Mouse (Mus musculus) liver, embryonic 16.5 days (tissue): Measurements from ENCODE around the gene Ubl5. TPM values are rescaled to one million over a fixed set of nuclear protein-coding genes. Genes with fewer than 3 reads are reported as not detected.
A peak's percentile ranks its signal among the peaks of the same experiment; 100 is the strongest.

Source experiments
- ATAC-seq: fragments of 200-750 bp; cut with Nextera tagmentation; 2 replicates; pipeline ENCODE4 v1.8.0; 2017; ENCODE audit warnings: low read depth, mild to moderate bottlenecking, moderate number of reproducible peaks, moderate library complexity
- H3K27ac ChIP-seq: fragments of 300-500 bp; sonication (generic); 2 replicates; pipeline ENCODE4 v1.5.1; 2014; ENCODE audit warnings: mild to moderate bottlenecking, low read length
- H3K27me3 ChIP-seq: fragments of 300-500 bp; sonication (generic); 2 replicates; pipeline ENCODE4 v1.6.1; 2014; ENCODE audit warnings: low read depth, low read length, mixed read lengths; ENCODE audit not compliant: control insufficient read depth, insufficient read depth
- H3K36me3 ChIP-seq: fragments of 300-500 bp; sonication (generic); 2 replicates; pipeline ENCODE4 v1.6.1; 2014; ENCODE audit warnings: mild to moderate bottlenecking; ENCODE audit not compliant: control insufficient read depth, insufficient read depth
- H3K4me1 ChIP-seq: fragments of 300-500 bp; sonication (generic); 2 replicates; pipeline ENCODE4 v1.6.1; 2014; ENCODE audit warnings: low read depth, low read length, mixed read lengths; ENCODE audit not compliant: control insufficient read depth
- H3K4me2 ChIP-seq: fragments of 300-500 bp; sonication (generic); 2 replicates; pipeline ENCODE4 v1.6.1; 2014; ENCODE audit warnings: low read depth, low read length, mixed read lengths
- H3K4me3 ChIP-seq: fragments of 300-500 bp; sonication (generic); 2 replicates; pipeline ENCODE4 v1.5.1; 2014; ENCODE audit warnings: low read depth, mild to moderate bottlenecking, low read length
- H3K9ac ChIP-seq: fragments of 300-500 bp; sonication (generic); 2 replicates; pipeline ENCODE4 v1.6.1; 2014; ENCODE audit warnings: low read depth, low read length
- H3K9me3 ChIP-seq: fragments of 300-500 bp; sonication (generic); replicated peaks from 2 replicates; pipeline ENCODE4 v1.6.1; 2016; ENCODE audit warnings: low read length; ENCODE audit not compliant: control insufficient read depth
- WGBS: fragments of 180-500 bp; shearing (Covaris S2); extraction: QIAGEN DNeasy Blood & Tissue Kit; methylation state at CpG from one replicate; pipeline ENCODE4 v1.1.7; 2014; ENCODE audit not compliant: insufficient replicate concordance; 5-methylcytosine and 5-hydroxymethylcytosine counted together
- polyA plus RNA-seq: library from polyadenylated mRNA; unstranded; fragments of >200 nt; fragmentation: Nextera tagmentation; extraction: Ambion mirVana; gene quantifications from 2 replicates; pipeline ENCODE4 v1.2.1, GENCODE M21; 2015

Gene Ubl5
- polyA plus RNA-seq, 1 experiment from 2014 or later, result 207 TPM

DNA sequence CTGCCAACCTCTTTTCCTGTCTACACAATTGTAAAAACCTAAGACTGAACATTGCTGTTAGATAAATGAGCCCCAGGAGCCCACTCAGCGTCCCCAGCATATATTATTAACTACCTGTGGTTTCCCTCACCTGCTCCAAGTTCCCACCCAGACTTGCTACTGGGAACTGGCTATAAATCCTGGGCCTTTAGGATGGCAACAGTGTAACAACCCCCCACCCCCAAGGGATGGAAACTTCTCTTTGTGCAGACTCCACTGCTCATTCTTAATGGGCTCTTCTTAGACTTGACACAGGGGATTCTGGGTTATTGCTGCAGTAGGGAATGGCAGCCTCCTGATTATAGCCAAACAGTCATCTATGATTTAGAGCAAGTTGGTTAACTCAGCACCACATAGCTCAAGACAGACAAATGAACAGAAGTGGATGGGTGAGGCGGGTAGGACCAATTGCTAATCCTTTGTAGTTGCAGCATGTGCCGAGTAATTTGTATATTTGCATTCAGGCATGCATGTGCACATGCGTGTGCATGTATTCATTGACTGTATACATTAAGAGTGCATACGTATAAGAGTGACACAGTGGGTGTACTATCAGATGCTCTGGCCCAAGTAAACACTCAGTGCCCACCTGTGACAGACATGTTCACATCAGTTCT, 22.4 kb downstream of the Ubl5 start:
- Histone ChIP-seq H3K27ac (no peak overlapping the region), H3K27me3 (no peaks in the 10 kb centered on the region), H3K9ac (no peak overlapping the region), H3K9me3 (no peaks in the 10 kb centered on the region), H3K4me2 (no peak overlapping the region), H3K36me3 (peaks cover 13% of the 10 kb centered on the region), H3K4me3 (no peak overlapping the region), H3K4me1 (peaks cover 5% of the 10 kb centered on the region)
- 73% methylated on average over 5 of the region's 5 CpGs for WGBS
- no peak for ATAC-seq

DNA sequence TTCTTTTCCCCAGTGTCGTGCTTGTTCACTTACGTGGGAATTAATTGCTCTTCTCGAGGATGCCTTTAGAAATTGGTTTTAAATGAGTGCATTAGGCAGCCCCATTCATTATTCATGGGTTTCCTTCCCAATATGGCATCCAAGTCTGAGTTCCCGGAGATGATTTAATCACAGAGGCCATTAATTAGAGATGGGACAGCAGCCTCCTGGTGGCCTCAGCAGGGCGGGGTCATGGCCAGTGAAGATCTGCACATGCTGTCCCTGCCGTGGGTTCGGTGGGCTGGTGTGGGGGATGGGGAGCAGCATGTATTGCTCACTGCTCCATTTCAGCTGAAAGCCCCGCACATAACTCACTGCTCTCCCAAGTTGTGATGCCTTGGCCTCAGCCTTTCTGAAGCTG, 23.2 kb downstream of the Ubl5 start:
- Histone ChIP-seq H3K36me3 (peaks cover 13% of the 10 kb centered on the region), H3K4me3 (no peak overlapping the region), H3K27me3 (no peaks in the 10 kb centered on the region), H3K9me3 (no peaks in the 10 kb centered on the region), H3K4me2 (no peak overlapping the region), H3K4me1 (peaks cover 5% of the 10 kb centered on the region), H3K9ac (no peak overlapping the region), H3K27ac (no peak overlapping the region)
- ATAC-seq, result no peak
- WGBS, result 35% methylated on average over 8 of the region's 8 CpGs

- no peak overlapping the region; the same call in 1 of the 2 replicates for H3K4me2 ChIP-seq
- ATAC-seq, result 0 out of 2 replicates have a peak, but pooled peaks have one; percentile 22
Observed at GRCm38 (mm10) chr9:20666510-20667034, 23.9 kb downstream of the Ubl5 start.

GRCm38 (mm10) chr9:20668065-20668464, 25.4 kb downstream of the Ubl5 start:
- H3K4me2 ChIP-seq, result no peak overlapping the region
- H3K4me3 ChIP-seq, result no peak overlapping the region
- peaks cover 3% of the 10 kb centered on the region for H3K36me3 ChIP-seq
- 88% methylated on average over 22 of the region's 22 CpGs for WGBS
- H3K9ac ChIP-seq, result no peak overlapping the region
- no peak overlapping the region for H3K27ac ChIP-seq
- H3K27me3 ChIP-seq, result no peaks in the 10 kb centered on the region
- no peaks in the 10 kb centered on the region for H3K9me3 ChIP-seq
- no peak for ATAC-seq
- H3K4me1 ChIP-seq, result peaks cover 5% of the 10 kb centered on the region

More at GRCm38 (mm10) chr9:20666510-20667034, 23.9 kb downstream of the Ubl5 start:
- Histone ChIP-seq H3K4me3 (no peak overlapping the region), H3K4me1 (peaks cover 5% of the 10 kb centered on the region), H3K27ac (no peak overlapping the region), H3K36me3 (peaks cover 13% of the 10 kb centered on the region), H3K9ac (no peak overlapping the region), H3K27me3 (no peaks in the 10 kb centered on the region), H3K9me3 (no peaks in the 10 kb centered on the region)
- WGBS, result 5% methylated on average over 7 of the region's 7 CpGs

DNA sequence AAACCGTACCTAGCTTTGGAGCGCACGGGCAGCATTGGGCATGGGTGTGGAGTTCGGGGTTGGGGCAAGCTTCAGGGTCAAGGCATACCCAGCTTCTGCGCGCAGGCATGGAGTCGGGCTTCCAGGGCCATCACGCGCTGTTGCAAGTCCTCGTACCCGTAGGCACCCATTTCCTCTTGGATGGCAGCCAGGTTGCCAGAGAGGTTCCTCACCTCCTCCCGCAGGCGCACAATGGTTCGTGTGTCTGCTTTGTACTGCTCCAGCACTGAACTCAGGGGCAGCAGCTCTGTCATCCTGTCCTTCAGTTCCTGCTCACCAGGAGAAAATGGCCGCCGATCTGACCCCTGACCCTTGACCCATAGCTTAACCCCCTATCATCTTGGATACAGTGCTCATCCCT, 29.4 kb downstream of the Ubl5 start:
- Histone ChIP-seq H3K4me1 (no peaks in the 10 kb centered on the region; the same call in 1 of the 2 replicates), H3K4me2 (no peak overlapping the region), H3K9ac (no peak overlapping the region), H3K27me3 (no peaks in the 10 kb centered on the region), H3K9me3 (no peaks in the 10 kb centered on the region), H3K27ac (no peak overlapping the region), H3K36me3 (no peaks in the 10 kb centered on the region), H3K4me3 (no peak overlapping the region)
- ATAC-seq, result no peak
- WGBS, result 68% methylated on average over 16 of the region's 16 CpGs

- WGBS, result 72% methylated on average over 12 of the region's 12 CpGs
- Histone ChIP-seq H3K4me3 (no peak overlapping the region), H3K9ac (no peak overlapping the region), H3K27me3 (no peaks in the 10 kb centered on the region), H3K27ac (no peak overlapping the region), H3K9me3 (no peaks in the 10 kb centered on the region), H3K4me2 (no peak overlapping the region), H3K36me3 (no peaks in the 10 kb centered on the region), H3K4me1 (no peaks in the 10 kb centered on the region)
- no peak for ATAC-seq
Observed at GRCm38 (mm10) chr9:20677892-20678291, 35.2 kb downstream of the Ubl5 start.

- no peak for ATAC-seq
- no peak overlapping the region for H3K4me3 ChIP-seq
- H3K27me3 ChIP-seq, result no peaks in the 10 kb centered on the region
- H3K4me2 ChIP-seq, result no peak overlapping the region
- H3K9ac ChIP-seq, result no peak overlapping the region
- no peaks in the 10 kb centered on the region for H3K9me3 ChIP-seq
- no peaks in the 10 kb centered on the region for H3K4me1 ChIP-seq
- 66% methylated on average over 9 of the region's 9 CpGs for WGBS
- no peaks in the 10 kb centered on the region for H3K36me3 ChIP-seq
- no peak overlapping the region for H3K27ac ChIP-seq
Observed at GRCm38 (mm10) chr9:20680378-20680958, 37.8 kb downstream of the Ubl5 start.

GRCm38 (mm10) chr9:20681546-20682388, 39.1 kb downstream of the Ubl5 start:
- Histone ChIP-seq H3K4me1 (no peaks in the 10 kb centered on the region), H3K9ac (no peak overlapping the region), H3K4me2 (no peak overlapping the region), H3K4me3 (no peak overlapping the region), H3K27me3 (no peaks in the 10 kb centered on the region), H3K27ac (no peak overlapping the region), H3K36me3 (no peaks in the 10 kb centered on the region), H3K9me3 (no peaks in the 10 kb centered on the region)
- ATAC-seq, result no peak
- 42% methylated on average over 6 of the region's 7 CpGs for WGBS

- H3K4me3 ChIP-seq, result no peak overlapping the region
- H3K27ac ChIP-seq, result no peak overlapping the region
- H3K9ac ChIP-seq, result no peak overlapping the region
- no peaks in the 10 kb centered on the region for H3K27me3 ChIP-seq
- ATAC-seq, result no peak
- H3K36me3 ChIP-seq, result no peaks in the 10 kb centered on the region
- no peak overlapping the region for H3K4me2 ChIP-seq
- no peaks in the 10 kb centered on the region for H3K4me1 ChIP-seq
- no peaks in the 10 kb centered on the region for H3K9me3 ChIP-seq
- 47% methylated on average over 2 of the region's 2 CpGs for WGBS
Observed at GRCm38 (mm10) chr9:20682389-20682722, 39.7 kb downstream of the Ubl5 start.
